Comparison of ENCODE assay signal across 8 mouse cellular contexts in genomic region chr8:83607661-83608397, GRCm38 (mm10). TPM values are rescaled to one million over a fixed set of nuclear protein-coding genes. Genes with fewer than 3 reads are reported as not detected.
DNase-seq lines count a peak whose midpoint lies in the region; ATAC-seq and TF ChIP-seq lines count a peak whose summit lies in the region.

TSS of gene Tecr (minus strand) at chr8:83607971.
TSS of gene Dnajb1 (plus strand) at chr8:83608193.

- peaks cover 33% of the 10 kb centered on the region for H3K36me3 ChIP-seq in kidney, embryonic 14.5 days (ENCODE audit: control insufficient read depth, insufficient read depth, low read length)
- peaks cover 32% of the 10 kb centered on the region for H3K36me3 ChIP-seq in limb, embryonic 15.5 days

- H3K4me2 ChIP-seq in kidney, embryonic 14.5 days (replicated peaks; ENCODE audit: low read depth, low read length): peak within 1 kb of the TSS; percentile 90
- peak within 1 kb of the TSS; percentile 68 for H3K4me2 ChIP-seq in limb, embryonic 15.5 days

- TF ChIP-seq CTCF in bone marrow macrophage, adult 2 months (IDR thresholded peaks at IDR 0.05; ENCODE audit: low read depth, low read length): no peak
- no peak for TF ChIP-seq CTCF in embryonic fibroblast, embryonic 13.5 days (IDR thresholded peaks at IDR 0.05; ENCODE audit: borderline replicate concordance, insufficient read depth, low read length)

- peak within 1 kb of the TSS; percentile 97 for H3K4me3 ChIP-seq in bone marrow macrophage, adult 2 months (ENCODE audit: insufficient read depth, low read length)
- peak within 1 kb of the TSS; percentile 93 for H3K4me3 ChIP-seq in embryonic fibroblast, embryonic 13.5 days (ENCODE audit: insufficient read depth, low read length)
- H3K4me3 ChIP-seq in kidney, embryonic 14.5 days (ENCODE audit: low read length): peak within 1 kb of the TSS; percentile 87
- peak within 1 kb of the TSS; percentile 88 for H3K4me3 ChIP-seq in limb, embryonic 15.5 days

- peaks cover 8% of the 10 kb centered on the region; the same call in 1 of the 2 replicates for H3K4me1 ChIP-seq in bone marrow macrophage, adult 2 months (ENCODE audit: control insufficient read depth, insufficient read depth, low read length)
- H3K4me1 ChIP-seq in embryonic fibroblast, embryonic 13.5 days (ENCODE audit: control insufficient read depth, insufficient read depth, low read length): 0 out of 2 replicates have a peak, but pooled peaks cover 2% of the 10 kb centered on the region
- H3K4me1 ChIP-seq in kidney, embryonic 14.5 days (ENCODE audit: control insufficient read depth, insufficient read depth, low read length): peaks cover 13% of the 10 kb centered on the region; the same call in 1 of the 2 replicates
- peaks cover 27% of the 10 kb centered on the region for H3K4me1 ChIP-seq in limb, embryonic 15.5 days

- peak; percentile 97 for ATAC-seq in kidney, embryonic 14.5 days (ENCODE audit: low FRiP score, low TSS enrichment)
- ATAC-seq in limb, embryonic 15.5 days (ENCODE audit: insufficient number of reproducible peaks, low FRiP score, low TSS enrichment, low read depth): peak; percentile 97

- under 1% methylated on average over 68 of the region's 69 CpGs for WGBS in kidney, embryonic 14.5 days
- under 1% methylated on average over 68 of the region's 69 CpGs for WGBS in limb, embryonic 15.5 days

- H3K9me3 ChIP-seq in kidney, embryonic 14.5 days (ENCODE audit: control insufficient read depth, low read length): no peaks in the 10 kb centered on the region
- H3K9me3 ChIP-seq in limb, embryonic 15.5 days: no peaks in the 10 kb centered on the region

- no peaks in the 10 kb centered on the region for H3K27me3 ChIP-seq in kidney, embryonic 14.5 days (ENCODE audit: control insufficient read depth, insufficient read depth, low read length)
- H3K27me3 ChIP-seq in limb, embryonic 15.5 days: no peaks in the 10 kb centered on the region

- peak within 1 kb of the TSS; percentile 86 for H3K9ac ChIP-seq in kidney, embryonic 14.5 days (ENCODE audit: low read depth, low read length)
- H3K9ac ChIP-seq in limb, embryonic 15.5 days: peak within 1 kb of the TSS; percentile 89

- peak; percentile 100 for DNase-seq in A20 (ENCODE audit: low read depth, low spot score)
- DNase-seq in heart, adult 9 months (ENCODE audit: low spot score in 2 of 2): peak; percentile 99 to 100
- peak; percentile 99 for DNase-seq in monocyte, adult 2 months (ENCODE audit: low read depth in 1 of 2, low spot score in 2 of 2)
- peak; percentile 100 for DNase-seq in spleen, postnatal 36 days (ENCODE audit: low spot score in 2 of 2)

- peak within 1 kb of the TSS; percentile 71 for H3K27ac ChIP-seq in bone marrow macrophage, adult 2 months (ENCODE audit: insufficient read depth, low read depth, low read length)
- H3K27ac ChIP-seq in embryonic fibroblast, embryonic 13.5 days (ENCODE audit: insufficient read depth, low read length): peak within 1 kb of the TSS; percentile 92
- H3K27ac ChIP-seq in kidney, embryonic 14.5 days (ENCODE audit: low read depth, low read length): peak within 1 kb of the TSS; percentile 97
- peak within 1 kb of the TSS; percentile 99 for H3K27ac ChIP-seq in limb, embryonic 15.5 days

- TF ChIP-seq POLR2A in bone marrow macrophage, adult 2 months (IDR thresholded peaks at IDR 0.05; ENCODE audit: borderline replicate concordance, low read depth, low read length): peak; percentile 78
- TF ChIP-seq POLR2A in embryonic fibroblast, embryonic 13.5 days (IDR thresholded peaks at IDR 0.05; ENCODE audit: low read depth, low read length): peak; percentile 96

RNA-seq across cellular contexts. Expression of gene Tecr, which starts in this region (rescaled TPM):
- polyA plus RNA-seq in bone marrow macrophage, adult 2 months (2012; ENCODE audit: insufficient read depth, insufficient read length, missing spikeins): 189 and 215 TPM in 2 replicates
- polyA plus RNA-seq in embryonic fibroblast, embryonic 13.5 days (2011; ENCODE audit: insufficient read length, low read depth, missing spikeins): 210 and 213 TPM in 2 replicates
- polyA plus RNA-seq in kidney, embryonic 14.5 days (2014; fragmentation: Nextera tagmentation; extraction: Ambion mirVana): 661 and 682 TPM in 2 replicates
- 544 and 583 TPM in 2 replicates for polyA plus RNA-seq in limb, embryonic 15.5 days (2015; fragmentation: Nextera tagmentation; extraction: Ambion mirVana)

RNA-seq across cellular contexts. Expression of gene Dnajb1, which starts in this region (rescaled TPM):
- polyA plus RNA-seq in bone marrow macrophage, adult 2 months (2012; ENCODE audit: insufficient read depth, insufficient read length, missing spikeins): 19.4 and 19.9 TPM in 2 replicates
- polyA plus RNA-seq in embryonic fibroblast, embryonic 13.5 days (2011; ENCODE audit: insufficient read length, low read depth, missing spikeins): 27.7 and 32.2 TPM in 2 replicates
- polyA plus RNA-seq in kidney, embryonic 14.5 days (2014; fragmentation: Nextera tagmentation; extraction: Ambion mirVana): 42.5 and 48.9 TPM in 2 replicates
- polyA plus RNA-seq in limb, embryonic 15.5 days (2015; fragmentation: Nextera tagmentation; extraction: Ambion mirVana): 78.5 and 79.1 TPM in 2 replicates

Comparison
In these comparisons a context has a peak if more than half of its experiments do, and no peak if none do; other contexts are left out.
1. Peak in every context shown above with its lines: DNase-seq, ATAC-seq, H3K4me3 ChIP-seq and H3K27ac ChIP-seq.